Mouse (Mus musculus): ENCODE data around the gene Thap4.

GRCm38 (mm10) chr1:93764871-93765591 lies 10.4 kb upstream of the Thap4 start:
- no peak for TF ChIP-seq POLR2A (IDR thresholded peaks at IDR 0.05; ENCODE audit: low read depth, low read length)
- TF ChIP-seq MAX (IDR thresholded peaks at IDR 0.05; ENCODE audit: low read length) = no peak
- TF ChIP-seq TBP (conservative IDR thresholded peaks at IDR 0.05; ENCODE audit: low read depth, low read length) = no peak
- TF ChIP-seq MXI1 (IDR thresholded peaks at IDR 0.05; ENCODE audit: low read depth, low read length) = no peak
- TF ChIP-seq CTCF (conservative IDR thresholded peaks at IDR 0.05 in 1 of 2, IDR thresholded peaks at IDR 0.05 in 1 of 2; ENCODE audit: low read depth in 2 of 2, low read length in 2 of 2) = no peak
- TF ChIP-seq CHD2 (IDR thresholded peaks at IDR 0.05; ENCODE audit: low read length) = no peak
- TF ChIP-seq USF1 (IDR thresholded peaks at IDR 0.05; ENCODE audit: low read depth, low read length) = no peak
- no peak for TF ChIP-seq EP300 (IDR thresholded peaks at IDR 0.05; ENCODE audit: low read length)
- no peak for TF ChIP-seq TCF12 (IDR thresholded peaks at IDR 0.05; ENCODE audit: low read depth, low read length)
- TF ChIP-seq UBTF (IDR thresholded peaks at IDR 0.05; ENCODE audit: low read depth, low read length) = no peak
- no peak for TF ChIP-seq NELFE (IDR thresholded peaks at IDR 0.05; ENCODE audit: low read depth, low read length)
- TF ChIP-seq BHLHE40 (IDR thresholded peaks at IDR 0.05; ENCODE audit: low read depth, low read length) = no peak
- TF ChIP-seq MAFK (IDR thresholded peaks at IDR 0.05; ENCODE audit: insufficient replicate concordance, low read length) = no peak
